Mouse (Mus musculus): Measurements from ENCODE around the gene Rfx4.

DNA sequence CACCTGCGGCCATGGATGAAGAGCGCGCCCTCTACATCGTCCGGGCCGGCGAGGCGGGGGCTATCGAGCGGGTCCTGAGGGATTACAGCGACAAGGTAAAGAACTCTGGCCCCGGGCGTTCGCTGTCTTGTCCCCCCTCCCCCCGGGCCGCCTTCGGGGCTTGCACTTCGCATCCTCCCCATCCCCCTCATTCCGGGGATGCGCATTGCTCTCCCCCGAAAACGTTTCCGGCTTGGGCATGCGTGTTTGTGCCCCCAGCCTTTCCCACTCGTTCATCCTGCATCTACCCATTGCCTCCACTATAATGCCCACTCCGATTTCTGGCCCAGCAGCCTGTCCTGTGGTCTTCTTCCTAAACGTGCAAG, 161.9 kb downstream of the Rfx4 start:
- TF ChIP-seq CTCF (conservative IDR thresholded peaks at IDR 0.05; ENCODE audit: low read length) (no peak), NANOG (IDR thresholded peaks at IDR 0.05; ENCODE audit: borderline replicate concordance, low read length) (no peak)

Measured in E14TG2a.4 (cell line).